Mouse (Mus musculus) stomach, embryonic 16.5 days (tissue): ENCODE data around the gene Ints7. TPM values are rescaled to one million over a fixed set of nuclear protein-coding genes. Genes with fewer than 3 reads are reported as not detected.
A peak's percentile ranks its signal among the peaks of the same experiment; 100 is the strongest.

Experiments
- ATAC-seq: fragments of 200-750 bp; cut with Nextera tagmentation; 2 replicates; pipeline ENCODE4 v1.8.0; 2017; ENCODE audit warnings: moderate number of reproducible peaks, moderate TSS enrichment; ENCODE audit not compliant: insufficient read depth, low FRiP score
- H3K27ac ChIP-seq: fragments of 300-500 bp; sonication (generic); 2 replicates; pipeline ENCODE4 v1.5.1; 2014; ENCODE audit warnings: low read length
- H3K27me3 ChIP-seq: fragments of 300-500 bp; sonication (generic); 2 replicates; pipeline ENCODE4 v1.6.1; 2014; ENCODE audit warnings: low read length, control low read depth, mixed read lengths; ENCODE audit not compliant: control insufficient read depth, insufficient read depth
- H3K36me3 ChIP-seq: fragments of 300-500 bp; sonication (generic); 2 replicates; pipeline ENCODE4 v1.6.1; 2014; ENCODE audit warnings: low read length; ENCODE audit not compliant: control insufficient read depth, insufficient read depth
- H3K4me1 ChIP-seq: fragments of 300-500 bp; sonication (generic); 2 replicates; pipeline ENCODE4 v1.6.1; 2014; ENCODE audit warnings: low read length, control low read depth, mixed read lengths; ENCODE audit not compliant: control insufficient read depth, insufficient read depth
- H3K4me2 ChIP-seq: fragments of 300-500 bp; sonication (generic); 2 replicates; pipeline ENCODE4 v1.6.1; 2014; ENCODE audit warnings: low read depth, low read length, mixed read lengths
- H3K4me3 ChIP-seq: fragments of 300-500 bp; sonication (generic); replicated peaks from 2 replicates; pipeline ENCODE4 v1.5.1; 2014; ENCODE audit warnings: mild to moderate bottlenecking, low read length
- H3K9ac ChIP-seq: fragments of 300-500 bp; sonication (generic); 2 replicates; pipeline ENCODE4 v1.6.1; 2014; ENCODE audit warnings: low read length
- H3K9me3 ChIP-seq: fragments of 300-500 bp; sonication (generic); replicated peaks from 2 replicates; pipeline ENCODE4 v1.6.1; 2016; ENCODE audit warnings: low read length, control low read depth; ENCODE audit not compliant: control insufficient read depth
- WGBS: fragments of 180-500 bp; shearing (Covaris S2); extraction: QIAGEN DNeasy Blood & Tissue Kit; methylation state at CpG from one replicate; pipeline ENCODE4 v1.1.7; 2014; 5-methylcytosine and 5-hydroxymethylcytosine counted together
- polyA plus RNA-seq: library from polyadenylated mRNA; unstranded; fragments of >200 nt; fragmentation: Nextera tagmentation; extraction: Ambion mirVana; gene quantifications from 2 replicates; pipeline ENCODE4 v1.2.1, GENCODE M21; 2015

The Ints7 gene
- polyA plus RNA-seq, 1 experiment from 2014 or later: 46.1 TPM

- Histone ChIP-seq H3K4me3 (peak overlapping the region; percentile 92), H3K9me3 (no peaks in the 10 kb centered on the region), H3K36me3 (peaks cover 2% of the 10 kb centered on the region; the same call in 1 of the 2 replicates), H3K4me2 (peak overlapping the region; percentile 78), H3K4me1 (peaks cover 17% of the 10 kb centered on the region), H3K27ac (peak overlapping the region; percentile 93), H3K9ac (peak overlapping the region; percentile 87), H3K27me3 (no peaks in the 10 kb centered on the region)
- peak; percentile 19 for ATAC-seq
- WGBS: under 1% methylated on average over 52 of the region's 52 CpGs
These were observed 472 bp upstream of the Ints7 start for GRCm38 (mm10) chr1:191574871-191575457.

GRCm38 (mm10) chr1:191579524-191579923, 4.1 kb downstream of the Ints7 start:
- H3K9me3 ChIP-seq: peaks cover 3% of the 10 kb centered on the region; the same call in 1 of the 2 replicates
- H3K4me2 ChIP-seq: no peak overlapping the region
- no peak overlapping the region for H3K9ac ChIP-seq
- peaks cover 17% of the 10 kb centered on the region for H3K4me1 ChIP-seq
- no peaks in the 10 kb centered on the region for H3K27me3 ChIP-seq
- H3K27ac ChIP-seq: no peak overlapping the region
- WGBS: 89% methylated on average over 3 of the region's 3 CpGs
- no peak for ATAC-seq
- H3K4me3 ChIP-seq: no peak overlapping the region
- H3K36me3 ChIP-seq: peaks cover 23% of the 10 kb centered on the region

- Histone ChIP-seq H3K27me3 (no peaks in the 10 kb centered on the region), H3K9ac (no peak overlapping the region), H3K36me3 (peaks cover 30% of the 10 kb centered on the region), H3K4me3 (no peak overlapping the region), H3K4me1 (peaks cover 14% of the 10 kb centered on the region), H3K4me2 (no peak overlapping the region), H3K9me3 (peaks cover 3% of the 10 kb centered on the region; the same call in 1 of the 2 replicates), H3K27ac (no peak overlapping the region)
- no peak for ATAC-seq
- WGBS: 89% methylated on average over 4 of the region's 4 CpGs
These were observed 6.2 kb downstream of the Ints7 start for GRCm38 (mm10) chr1:191581641-191582040.

- H3K36me3 ChIP-seq: peaks cover 41% of the 10 kb centered on the region
These were observed 8.4 kb downstream of the Ints7 start for GRCm38 (mm10) chr1:191583836-191584235.

GRCm38 (mm10) chr1:191584483-191584882, 9.0 kb downstream of the Ints7 start:
- ATAC-seq: no peak
- Histone ChIP-seq H3K4me3 (no peak overlapping the region), H3K4me1 (no peaks in the 10 kb centered on the region), H3K9ac (no peak overlapping the region), H3K4me2 (no peak overlapping the region), H3K27me3 (no peaks in the 10 kb centered on the region), H3K9me3 (peaks cover 3% of the 10 kb centered on the region; the same call in 1 of the 2 replicates), H3K36me3 (peaks cover 43% of the 10 kb centered on the region), H3K27ac (no peak overlapping the region)
- 92% methylated on average over 4 of the region's 4 CpGs for WGBS

More at GRCm38 (mm10) chr1:191583836-191584235, 8.4 kb downstream of the Ints7 start:
- Histone ChIP-seq H3K4me3 (no peak overlapping the region), H3K27me3 (no peaks in the 10 kb centered on the region), H3K4me2 (no peak overlapping the region), H3K27ac (no peak overlapping the region), H3K9ac (no peak overlapping the region), H3K9me3 (peaks cover 3% of the 10 kb centered on the region; the same call in 1 of the 2 replicates), H3K4me1 (no peaks in the 10 kb centered on the region)
- 93% methylated on average over 4 of the region's 4 CpGs for WGBS
- ATAC-seq: no peak

- Histone ChIP-seq H3K9ac (no peak overlapping the region), H3K36me3 (peaks cover 35% of the 10 kb centered on the region), H3K27me3 (no peaks in the 10 kb centered on the region), H3K4me3 (no peak overlapping the region), H3K4me1 (no peaks in the 10 kb centered on the region), H3K4me2 (no peak overlapping the region), H3K9me3 (no peaks in the 10 kb centered on the region), H3K27ac (no peak overlapping the region)
- no peak for ATAC-seq
- 89% methylated on average over 2 of the region's 2 CpGs for WGBS
These were observed 10.3 kb downstream of the Ints7 start for GRCm38 (mm10) chr1:191585704-191586103.

- H3K27ac ChIP-seq: no peak overlapping the region
- H3K4me3 ChIP-seq: no peak overlapping the region
- H3K27me3 ChIP-seq: no peaks in the 10 kb centered on the region
- 94% methylated on average over 3 of the region's 3 CpGs for WGBS
- 0 out of 2 replicates have a peak, but pooled peaks cover 2% of the 10 kb centered on the region for H3K4me1 ChIP-seq
- peaks cover 35% of the 10 kb centered on the region for H3K36me3 ChIP-seq
- no peak for ATAC-seq
- H3K4me2 ChIP-seq: no peak overlapping the region
- no peak overlapping the region for H3K9ac ChIP-seq
- no peaks in the 10 kb centered on the region for H3K9me3 ChIP-seq
These were observed 11.6 kb downstream of the Ints7 start for GRCm38 (mm10) chr1:191587062-191587461.

- Histone ChIP-seq H3K27ac (no peak overlapping the region), H3K9me3 (no peaks in the 10 kb centered on the region), H3K36me3 (peaks cover 24% of the 10 kb centered on the region), H3K27me3 (no peaks in the 10 kb centered on the region), H3K4me2 (no peak overlapping the region), H3K4me3 (no peak overlapping the region), H3K4me1 (0 out of 2 replicates have a peak, but pooled peaks cover 2% of the 10 kb centered on the region), H3K9ac (no peak overlapping the region)
- ATAC-seq: no peak
- 95% methylated on average over 2 of the region's 2 CpGs for WGBS
These were observed 13.3 kb downstream of the Ints7 start for GRCm38 (mm10) chr1:191588749-191589148.

GRCm38 (mm10) chr1:191592016-191592720, 16.7 kb downstream of the Ints7 start:
- H3K4me2 ChIP-seq: no peak overlapping the region
- H3K4me1 ChIP-seq: 0 out of 2 replicates have a peak, but pooled peaks cover 2% of the 10 kb centered on the region
- no peak overlapping the region for H3K9ac ChIP-seq
- no peaks in the 10 kb centered on the region for H3K9me3 ChIP-seq
- H3K36me3 ChIP-seq: peaks cover 13% of the 10 kb centered on the region
- H3K27me3 ChIP-seq: no peaks in the 10 kb centered on the region
- 87% methylated on average over 12 of the region's 12 CpGs for WGBS
- no peak for ATAC-seq
- no peak overlapping the region for H3K4me3 ChIP-seq
- no peak overlapping the region for H3K27ac ChIP-seq
